In genomic region chr15:11097967-11098702, GRCm38 (mm10) we compare ENCODE assay signal across 16 mouse cellular contexts. TPM values are rescaled to one million over a fixed set of nuclear protein-coding genes. Genes with fewer than 3 reads are reported as not detected.
DNase-seq lines count a peak whose midpoint lies in the region; ATAC-seq and TF ChIP-seq lines count a peak whose summit lies in the region.
"Had no signal": no experiment of that assay in that cellular context is flagged by ENCODE, and none has a peak within 500 bp of the region (broad histone marks: within the 10 kb centered on the region; RNA-seq: fewer than 3 reads in every experiment).

No protein-coding gene starts in this region.

- no peak overlapping the region for H3K9ac ChIP-seq in lung, embryonic 14.5 days
- H3K9ac ChIP-seq in limb, embryonic 11.5 days (ENCODE audit: low read length) = no peak overlapping the region
- H3K9ac ChIP-seq: forebrain, embryonic 15.5 days; heart, embryonic 15.5 days; liver, embryonic 12.5 days had no signal

- peak overlapping the region; percentile 20; the same call in 1 of the 2 replicates for H3K27ac ChIP-seq in lung, embryonic 14.5 days (ENCODE audit: low read depth)
- no peak overlapping the region for H3K27ac ChIP-seq in limb, embryonic 11.5 days (replicated peaks; ENCODE audit: low read depth, low read length)
- H3K27ac ChIP-seq: forebrain, embryonic 15.5 days; heart, embryonic 15.5 days; liver, embryonic 12.5 days had no signal

- H3K4me2 ChIP-seq in lung, embryonic 14.5 days = no peak overlapping the region
- no peak overlapping the region for H3K4me2 ChIP-seq in limb, embryonic 11.5 days (ENCODE audit: low read depth, severe bottlenecking)
- H3K4me2 ChIP-seq: forebrain, embryonic 15.5 days; heart, embryonic 15.5 days; liver, embryonic 12.5 days; midbrain, embryonic 11.5 days had no signal

- H3K4me1 ChIP-seq in lung, embryonic 14.5 days (ENCODE audit: insufficient read depth) = no peaks in the 10 kb centered on the region
- H3K4me1 ChIP-seq in limb, embryonic 11.5 days (ENCODE audit: control insufficient read depth, insufficient read depth, low read length) = no peaks in the 10 kb centered on the region
- H3K4me1 ChIP-seq: forebrain, embryonic 15.5 days; heart, embryonic 15.5 days; liver, embryonic 12.5 days had no signal

- intact Hi-C loops in left cerebral cortex, postnatal 36 days (cut with DNase I) = no loop called here

- no peak for ATAC-seq in lung, embryonic 14.5 days (ENCODE audit: insufficient read depth)
- 0 out of 2 replicates have a peak, but pooled peaks have one; percentile 70 for ATAC-seq in limb, embryonic 11.5 days (ENCODE audit: insufficient number of reproducible peaks, low FRiP score, low TSS enrichment, low read depth)
- ATAC-seq: forebrain, embryonic 15.5 days; liver, embryonic 12.5 days; lung, postnatal 0 days had no signal

- no peaks in the 10 kb centered on the region for H3K36me3 ChIP-seq in lung, embryonic 14.5 days (ENCODE audit: insufficient read depth)
- H3K36me3 ChIP-seq in limb, embryonic 11.5 days (ENCODE audit: control insufficient read depth, insufficient read depth, low read length) = no peaks in the 10 kb centered on the region
- H3K36me3 ChIP-seq: forebrain, embryonic 15.5 days; heart, embryonic 15.5 days; liver, embryonic 12.5 days had no signal

- WGBS in lung, embryonic 14.5 days = 50% methylated on average over 4 of the region's 4 CpGs
- 72% methylated on average over 4 of the region's 4 CpGs for WGBS in limb, embryonic 11.5 days

- no peak overlapping the region for H3K4me3 ChIP-seq in lung, embryonic 14.5 days (ENCODE audit: low read depth, low read length)
- no peak overlapping the region for H3K4me3 ChIP-seq in limb, embryonic 11.5 days (ENCODE audit: low read depth, low read length)
- H3K4me3 ChIP-seq: forebrain, embryonic 15.5 days; heart, embryonic 15.5 days; liver, embryonic 12.5 days had no signal

- no peaks in the 10 kb centered on the region for H3K9me3 ChIP-seq in lung, embryonic 14.5 days (ENCODE audit: low read depth, low read length)
- H3K9me3 ChIP-seq in limb, embryonic 11.5 days (ENCODE audit: control insufficient read depth, low read length) = no peaks in the 10 kb centered on the region
- H3K9me3 ChIP-seq: forebrain, embryonic 15.5 days; heart, embryonic 15.5 days; liver, embryonic 12.5 days had no signal

- no peaks in the 10 kb centered on the region for H3K27me3 ChIP-seq in lung, embryonic 14.5 days (ENCODE audit: insufficient read depth, low read length)
- no peaks in the 10 kb centered on the region for H3K27me3 ChIP-seq in limb, embryonic 11.5 days (ENCODE audit: control insufficient read depth, insufficient read depth, low read length)
- H3K27me3 ChIP-seq: forebrain, embryonic 15.5 days; heart, embryonic 15.5 days; liver, embryonic 12.5 days had no signal

- peak; percentile 6 to 8 for DNase-seq in cerebellum, postnatal 14 days
- DNase-seq in cerebellum, adult 8-10 months = no peak
- DNase-seq in lung, embryonic 14.5 days = no peak
- DNase-seq in lung, postnatal 4 days = no peak
- peak; percentile 36 for DNase-seq in limb, embryonic 11.5 days (ENCODE audit: low spot score)
- DNase-seq in spleen, postnatal 14 days (ENCODE audit: low spot score in 2 of 2) = no peak
- no peak for DNase-seq in gastrocnemius, postnatal 25 days
- no peak for DNase-seq in left cerebral cortex, postnatal 36 days (ENCODE audit: low spot score in 2 of 2)
- DNase-seq: cerebellum, adult 2 months; kidney, postnatal 36 days; thymus, postnatal 36 days had no signal

- no peak for TF ChIP-seq CTCF in lung, embryonic 14.5 days (IDR thresholded peaks at IDR 0.05; ENCODE audit: low read depth)

RNA-seq across cellular contexts. Expression of gene Adamts12, which starts 33.5 kb away (rescaled TPM):
- polyA plus RNA-seq in lung, embryonic 14.5 days (2014; fragmentation: Nextera tagmentation; extraction: Ambion mirVana) = 6.8 and 7.0 TPM in 2 replicates
- 1.7 and 1.8 TPM in 2 replicates for polyA plus RNA-seq in limb, embryonic 11.5 days (2014; fragmentation: Nextera tagmentation; extraction: Ambion mirVana)
- total RNA-seq in gastrocnemius, postnatal 25 days (2021) = 10 to 100 TPM in 1 of 2 experiments, 1 to 10 TPM in 1; 8.4 to 10.5 TPM
- total RNA-seq in left cerebral cortex, postnatal 36 days (2021) = under 1 TPM; 0.27 to 0.32 TPM

Comparison
In these comparisons a context has a peak if more than half of its experiments do, and no peak if none do; other contexts are left out.
1. DNase-seq: peak in cerebellum, postnatal 14 days (2 of 2) and limb, embryonic 11.5 days (single experiment); none in cerebellum, adult 8-10 months (single experiment), lung, embryonic 14.5 days (single experiment), lung, postnatal 4 days (0 of 2), spleen, postnatal 14 days (0 of 2), gastrocnemius, postnatal 25 days (single experiment) and left cerebral cortex, postnatal 36 days (0 of 2).
2. RNA of gene Adamts12, which starts 33.5 kb away (total RNA-seq): 8.4 to 10.5 TPM in gastrocnemius, postnatal 25 days; 0.27 to 0.32 TPM in left cerebral cortex, postnatal 36 days; every median in the first group is over 4 times any median in the second.